In genomic region chr8:117626040-117626838, GRCm38 (mm10) we compare ENCODE assay signal across 8 mouse cellular contexts. TPM values are rescaled to one million over a fixed set of nuclear protein-coding genes. Genes with fewer than 3 reads are reported as not detected.
DNase-seq lines count a peak whose midpoint lies in the region; ATAC-seq lines count a peak whose summit lies in the region.

No protein-coding gene starts in this region.

- no peak overlapping the region for H3K9ac ChIP-seq in forebrain, embryonic 11.5 days (ENCODE audit: low read length)
- no peak overlapping the region for H3K9ac ChIP-seq in neural tube, embryonic 12.5 days

- H3K9me3 ChIP-seq in forebrain, embryonic 11.5 days (ENCODE audit: control insufficient read depth, low read length): no peaks in the 10 kb centered on the region
- H3K9me3 ChIP-seq in neural tube, embryonic 12.5 days: no peaks in the 10 kb centered on the region

- intact Hi-C loops in left cerebral cortex, postnatal 36 days (cut with DNase I): loop anchor here (5.0 kb wide), 1 partner anchor 241 kb away; no protein-coding TSS in a partner anchor

- peak; percentile 15 for DNase-seq in ovary, postnatal 36 days (ENCODE audit: low spot score)
- no peak for DNase-seq in ovary, adult 18-20 months (ENCODE audit: low spot score)
- DNase-seq in brain, embryonic 18.5 days (ENCODE audit: low read depth, low spot score): peak; percentile 46
- DNase-seq in forebrain, embryonic 11.5 days (ENCODE audit: low spot score): peak; percentile 71
- peak; percentile 6 for DNase-seq in kidney, adult 11 months
- DNase-seq in left cerebral cortex, postnatal 36 days (ENCODE audit: low spot score in 2 of 2): peak; percentile 37 to 49
- peak; percentile 41 for DNase-seq in thymus, postnatal 25 days

- no peaks in the 10 kb centered on the region for H3K27me3 ChIP-seq in forebrain, embryonic 11.5 days (ENCODE audit: control insufficient read depth, insufficient read depth, low read length)
- no peaks in the 10 kb centered on the region for H3K27me3 ChIP-seq in neural tube, embryonic 12.5 days (replicated peaks)

- ATAC-seq in forebrain, embryonic 11.5 days (replicated peaks; ENCODE audit: low FRiP score): no peak
- peak; percentile 33; the same call in 1 of the 2 replicates for ATAC-seq in neural tube, embryonic 12.5 days (ENCODE audit: low FRiP score, low read depth)

- H3K4me3 ChIP-seq in forebrain, embryonic 11.5 days (ENCODE audit: low read depth, low read length): no peak overlapping the region
- no peak overlapping the region for H3K4me3 ChIP-seq in neural tube, embryonic 12.5 days

- H3K4me1 ChIP-seq in forebrain, embryonic 11.5 days (replicated peaks; ENCODE audit: control insufficient read depth, insufficient read depth, low read length): no peaks in the 10 kb centered on the region
- no peaks in the 10 kb centered on the region for H3K4me1 ChIP-seq in neural tube, embryonic 12.5 days

- H3K27ac ChIP-seq in forebrain, embryonic 11.5 days (ENCODE audit: low read depth, low read length): no peak overlapping the region
- H3K27ac ChIP-seq in neural tube, embryonic 12.5 days: no peak overlapping the region

- WGBS in forebrain, embryonic 11.5 days: 74% methylated on average over 14 of the region's 14 CpGs
- 75% methylated on average over 14 of the region's 14 CpGs for WGBS in neural tube, embryonic 12.5 days

- no peaks in the 10 kb centered on the region for H3K36me3 ChIP-seq in forebrain, embryonic 11.5 days (ENCODE audit: control insufficient read depth, insufficient read depth, low read length)
- no peaks in the 10 kb centered on the region for H3K36me3 ChIP-seq in neural tube, embryonic 12.5 days

- no peak overlapping the region for H3K4me2 ChIP-seq in forebrain, embryonic 11.5 days (ENCODE audit: low read depth, low read length, severe bottlenecking)
- H3K4me2 ChIP-seq in neural tube, embryonic 12.5 days (replicated peaks): no peak overlapping the region

RNA-seq across cellular contexts. Expression of gene Sdr42e1, which starts 47.2 kb away (rescaled TPM):
- polyA plus RNA-seq in forebrain, embryonic 11.5 days (2014; fragmentation: Nextera tagmentation; extraction: Ambion mirVana): 0.27 TPM in 1 of 2 replicates, not detected in the other
- total RNA-seq in left cerebral cortex, postnatal 36 days (2021): 1 to 10 TPM; 4.7 to 5.1 TPM
- polyA plus RNA-seq in neural tube, embryonic 12.5 days (2016; fragmentation: Nextera tagmentation; extraction: Ambion mirVana): 0.77 and 0.81 TPM in 2 replicates
